Mouse (Mus musculus) midbrain, embryonic 15.5 days (tissue): ENCODE measurements around the gene Ikbkg. TPM values are rescaled to one million over a fixed set of nuclear protein-coding genes. Genes with fewer than 3 reads are reported as not detected.

ENCODE experiments used
- ATAC-seq: fragments of 200-750 bp; cut with Nextera tagmentation; replicated peaks from 2 replicates; pipeline ENCODE4 v1.8.0; 2017; ENCODE audit warnings: moderate TSS enrichment
- H3K27ac ChIP-seq: fragments of 300-500 bp; sonication (generic); 2 replicates; pipeline ENCODE4 v1.5.1; 2015; ENCODE audit warnings: mild to moderate bottlenecking, inconsistent platforms
- H3K27me3 ChIP-seq: fragments of 300-500 bp; sonication (generic); replicated peaks from 2 replicates; pipeline ENCODE4 v1.6.1; 2015; ENCODE audit warnings: inconsistent platforms
- H3K36me3 ChIP-seq: fragments of 300-500 bp; sonication (generic); replicated peaks from 2 replicates; pipeline ENCODE4 v1.6.1; 2015; ENCODE audit warnings: inconsistent platforms
- H3K4me1 ChIP-seq: fragments of 300-500 bp; sonication (generic); 2 replicates; pipeline ENCODE4 v1.6.1; 2015; ENCODE audit warnings: inconsistent platforms
- H3K4me2 ChIP-seq: fragments of 300-500 bp; sonication (generic); 2 replicates; pipeline ENCODE4 v1.6.1; 2015; ENCODE audit warnings: inconsistent platforms, mild to moderate bottlenecking, moderate library complexity
- H3K4me3 ChIP-seq: fragments of 300-500 bp; sonication (generic); 2 replicates; pipeline ENCODE4 v1.5.1; 2015; ENCODE audit warnings: mild to moderate bottlenecking, inconsistent platforms
- H3K9ac ChIP-seq: fragments of 300-500 bp; sonication (generic); 2 replicates; pipeline ENCODE4 v1.6.1; 2015; ENCODE audit warnings: mild to moderate bottlenecking, inconsistent platforms
- H3K9me3 ChIP-seq: fragments of 300-500 bp; sonication (generic); 2 replicates; pipeline ENCODE4 v1.6.1; 2016; ENCODE audit warnings: inconsistent platforms
- WGBS: fragments of 180-500 bp; shearing (Covaris S2); methylation state at CpG from one replicate; pipeline ENCODE4 v1.1.7; 2015; ENCODE audit warnings: mixed read lengths; 5-methylcytosine and 5-hydroxymethylcytosine counted together
- polyA plus RNA-seq: library from polyadenylated mRNA; unstranded; fragments of >200 nt; fragmentation: Nextera tagmentation; extraction: Ambion mirVana; gene quantifications from 2 replicates; pipeline ENCODE4 v1.2.1, GENCODE M21; 2015

The Ikbkg gene
- polyA plus RNA-seq, 1 experiment from 2014 or later, result 15.2 TPM

GRCm38 (mm10) chrX:74497131-74497530 lies 104.0 kb downstream of the Ikbkg start:
- H3K36me3 ChIP-seq, result no peaks in the 10 kb centered on the region
- H3K4me2 ChIP-seq, result no peak overlapping the region
- 40% methylated on average over 1 of the region's 1 CpGs for WGBS
- H3K4me1 ChIP-seq, result no peaks in the 10 kb centered on the region
- H3K9me3 ChIP-seq, result no peaks in the 10 kb centered on the region
- no peak overlapping the region for H3K27ac ChIP-seq
- ATAC-seq, result no peak
- no peak overlapping the region for H3K9ac ChIP-seq
- H3K4me3 ChIP-seq, result no peak overlapping the region
- H3K27me3 ChIP-seq, result no peaks in the 10 kb centered on the region

Other genes starting within 250 kb of the Ikbkg start
- not detected in 2 replicates for gene Tex28, start 225.5 kb upstream of the Ikbkg start, polyA plus RNA-seq
- 0.06 and 0.11 TPM in 2 replicates for gene Tktl1, start 216.0 kb upstream of the Ikbkg start, polyA plus RNA-seq
- gene Flna, start 143.5 kb upstream of the Ikbkg start, polyA plus RNA-seq, result 92.6 and 96.4 TPM in 2 replicates
- 16.0 and 17.7 TPM in 2 replicates for gene Emd, start 138.6 kb upstream of the Ikbkg start, polyA plus RNA-seq
- gene Rpl10, start 122.5 kb upstream of the Ikbkg start, polyA plus RNA-seq, result 402 and 414 TPM in 2 replicates
- 86.8 and 90.3 TPM in 2 replicates for gene Taz, start 111.4 kb upstream of the Ikbkg start, polyA plus RNA-seq
- 2.9 and 5.2 TPM in 2 replicates for gene Dnase1l1, start 111.0 kb upstream of the Ikbkg start, polyA plus RNA-seq
- 308 and 309 TPM in 2 replicates for gene Atp6ap1, start 96.2 kb upstream of the Ikbkg start, polyA plus RNA-seq
- gene Gdi1, start 88.3 kb upstream of the Ikbkg start, polyA plus RNA-seq, result 1,073 and 1,116 TPM in 2 replicates
- gene Fam50a, start 80.3 kb upstream of the Ikbkg start, polyA plus RNA-seq, result 59.9 and 62.2 TPM in 2 replicates
- 64.4 and 75.0 TPM in 2 replicates for gene Plxna3, start 64.2 kb upstream of the Ikbkg start, polyA plus RNA-seq
- 59.8 and 62.3 TPM in 2 replicates for gene Lage3, start 39.7 kb upstream of the Ikbkg start, polyA plus RNA-seq
- 67.1 and 71.1 TPM in 2 replicates for gene Ubl4a, start 20.1 kb upstream of the Ikbkg start, polyA plus RNA-seq
- gene Slc10a3, start 19.9 kb upstream of the Ikbkg start, polyA plus RNA-seq, result 9.9 and 10.5 TPM in 2 replicates
- gene Fam3a, start within 50 bp of the Ikbkg start, polyA plus RNA-seq, result 36.2 and 38.3 TPM in 2 replicates
- gene G6pdx, start 35.9 kb downstream of the Ikbkg start, polyA plus RNA-seq, result 56.6 and 57.4 TPM in 2 replicates
- not detected in 2 replicates for gene Gm6880, start 88.1 kb downstream of the Ikbkg start, polyA plus RNA-seq
- gene Olfr1326-ps1, start 181.6 kb downstream of the Ikbkg start, polyA plus RNA-seq, result not detected in 2 replicates
- gene Olfr1325, start 199.4 kb downstream of the Ikbkg start, polyA plus RNA-seq, result not detected in 2 replicates